Mouse (Mus musculus): ENCODE measurements around the gene Rtn4rl1. TPM values are rescaled to one million over a fixed set of nuclear protein-coding genes. Genes with fewer than 3 reads are reported as not detected.

Rtn4rl1 gene
- total RNA-seq, 2 experiments from 2014 or later: 89.0 to 99.0 TPM

- intact Hi-C loops (cut with DNase I): no loop called here
- no peak for DNase-seq (ENCODE audit: extremely low spot score in 1 of 2, low spot score in 2 of 2)
- no peak overlapping the region for H3K27ac ChIP-seq
- no peak for TF ChIP-seq CTCF (IDR thresholded peaks at IDR 0.05)
- H3K4me3 ChIP-seq: no peak overlapping the region
These were observed 12.8 kb downstream of the Rtn4rl1 start for GRCm38 (mm10) chr11:75206347-75206746.

GRCm38 (mm10) chr11:75209363-75209762, 15.8 kb downstream of the Rtn4rl1 start:
- DNase-seq (ENCODE audit: extremely low spot score in 1 of 2, low spot score in 2 of 2): no peak
- Histone ChIP-seq H3K27ac (peak overlapping the region; percentile 29; the same call in 1 of the 2 replicates), H3K4me3 (no peak overlapping the region)
- TF ChIP-seq CTCF (IDR thresholded peaks at IDR 0.05): no peak
- intact Hi-C loops (cut with DNase I): no loop called here

- Histone ChIP-seq H3K4me3 (no peak overlapping the region), H3K27ac (peak overlapping the region; percentile 40; the same call in 1 of the 2 replicates)
- no peak for TF ChIP-seq CTCF (IDR thresholded peaks at IDR 0.05)
- DNase-seq (ENCODE audit: extremely low spot score in 1 of 2, low spot score in 2 of 2): no peak
- intact Hi-C loops (cut with DNase I): no loop called here
These were observed 16.5 kb downstream of the Rtn4rl1 start for GRCm38 (mm10) chr11:75210093-75210492.

GRCm38 (mm10) chr11:75210755-75211154, 17.2 kb downstream of the Rtn4rl1 start:
- no peak for TF ChIP-seq CTCF (IDR thresholded peaks at IDR 0.05)
- intact Hi-C loops (cut with DNase I): no loop called here
- H3K4me3 ChIP-seq: no peak overlapping the region
- DNase-seq (ENCODE audit: extremely low spot score in 1 of 2, low spot score in 2 of 2): no peak
- peak overlapping the region; percentile 13; the same call in 1 of the 2 replicates for H3K27ac ChIP-seq

- intact Hi-C loops (cut with DNase I): no loop called here
- DNase-seq (ENCODE audit: extremely low spot score in 1 of 2, low spot score in 2 of 2): peak in 1 of 2 experiments; percentile 38
- TF ChIP-seq CTCF (IDR thresholded peaks at IDR 0.05): no peak
- H3K27ac ChIP-seq: peak overlapping the region; percentile 93
- H3K4me3 ChIP-seq: no peak overlapping the region
These were observed 18.6 kb downstream of the Rtn4rl1 start for GRCm38 (mm10) chr11:75212031-75212667.

- no peak overlapping the region for H3K4me3 ChIP-seq
- DNase-seq (ENCODE audit: extremely low spot score in 1 of 2, low spot score in 2 of 2): no peak
- no peak overlapping the region for H3K27ac ChIP-seq
- intact Hi-C loops (cut with DNase I): no loop called here
- no peak for TF ChIP-seq CTCF (IDR thresholded peaks at IDR 0.05)
These were observed 19.3 kb downstream of the Rtn4rl1 start for GRCm38 (mm10) chr11:75212876-75213275.

- intact Hi-C loops (cut with DNase I): no loop called here
- no peak for DNase-seq (ENCODE audit: extremely low spot score in 1 of 2, low spot score in 2 of 2)
- H3K27ac ChIP-seq: peak overlapping the region; percentile 65
- peak overlapping the region; percentile 29 for H3K4me3 ChIP-seq
- no peak for TF ChIP-seq CTCF (IDR thresholded peaks at IDR 0.05)
These were observed 19.9 kb downstream of the Rtn4rl1 start for GRCm38 (mm10) chr11:75213372-75214080.

- Histone ChIP-seq H3K4me3 (peak overlapping the region; percentile 29), H3K27ac (no peak overlapping the region; the same call in 1 of the 2 replicates)
- intact Hi-C loops (cut with DNase I): no loop called here
- no peak for DNase-seq (ENCODE audit: extremely low spot score in 1 of 2, low spot score in 2 of 2)
- TF ChIP-seq CTCF (IDR thresholded peaks at IDR 0.05): no peak
These were observed 20.7 kb downstream of the Rtn4rl1 start for GRCm38 (mm10) chr11:75214081-75214950.

GRCm38 (mm10) chr11:75220115-75220514, 26.5 kb downstream of the Rtn4rl1 start:
- intact Hi-C loops (cut with DNase I): no loop called here

GRCm38 (mm10) chr11:75220517-75221145, 27.0 kb downstream of the Rtn4rl1 start:
- TF ChIP-seq CTCF (IDR thresholded peaks at IDR 0.05): no peak
- Histone ChIP-seq H3K4me3 (no peak overlapping the region), H3K27ac (no peak overlapping the region)
- intact Hi-C loops (cut with DNase I): no loop called here
- no peak for DNase-seq (ENCODE audit: extremely low spot score in 1 of 2, low spot score in 2 of 2)

More at GRCm38 (mm10) chr11:75220115-75220514, 26.5 kb downstream of the Rtn4rl1 start:
- no peak overlapping the region for H3K4me3 ChIP-seq
- no peak overlapping the region for H3K27ac ChIP-seq
- DNase-seq (ENCODE audit: extremely low spot score in 1 of 2, low spot score in 2 of 2): peak; percentile 37 to 40
- TF ChIP-seq CTCF (IDR thresholded peaks at IDR 0.05): no peak

GRCm38 (mm10) chr11:75224062-75224461, 30.5 kb downstream of the Rtn4rl1 start:
- Histone ChIP-seq H3K27ac (no peak overlapping the region), H3K4me3 (no peak overlapping the region)
- TF ChIP-seq CTCF (IDR thresholded peaks at IDR 0.05): no peak
- no peak for DNase-seq (ENCODE audit: extremely low spot score in 1 of 2, low spot score in 2 of 2)
- intact Hi-C loops (cut with DNase I): no loop called here

All from left cerebral cortex, adult 2 months (tissue).